ENCODE assay signal across 9 mouse cellular contexts in the genomic region with DNA sequence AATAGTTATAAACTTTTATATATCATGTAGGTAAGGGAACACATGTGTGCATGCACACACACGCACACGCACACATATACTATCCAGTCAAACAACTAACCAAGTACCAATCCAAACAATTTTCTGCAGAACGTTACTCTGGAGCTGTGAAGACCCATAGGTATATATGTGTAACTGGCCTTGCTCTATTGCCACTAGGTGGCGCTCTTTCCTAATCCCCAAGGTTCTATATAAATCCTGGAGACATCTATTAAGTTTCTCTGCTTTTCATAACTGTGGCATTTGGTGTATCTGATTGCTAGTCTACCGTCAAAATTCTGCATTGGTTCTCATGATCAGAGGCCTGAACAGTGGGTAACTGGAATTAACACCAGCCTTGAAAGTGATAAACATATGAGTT. TPM values are rescaled to one million over a fixed set of nuclear protein-coding genes. Genes with fewer than 3 reads are reported as not detected.
DNase-seq lines count a peak whose midpoint lies in the region; ATAC-seq and TF ChIP-seq lines count a peak whose summit lies in the region.
"Had no signal": no experiment of that assay in that cellular context is flagged by ENCODE, and none has a peak within 500 bp of the region (broad histone marks: within the 10 kb centered on the region; RNA-seq: fewer than 3 reads in every experiment).

No protein-coding gene starts in this region.

- no peaks in the 10 kb centered on the region for H3K36me3 ChIP-seq in E14TG2a.4 (ENCODE audit: insufficient read depth, low read length)
- no peaks in the 10 kb centered on the region for H3K36me3 ChIP-seq in forebrain, embryonic 12.5 days (replicated peaks)
- H3K36me3 ChIP-seq in kidney, adult 2 months (ENCODE audit: control insufficient read depth, insufficient read depth, low read length): no peaks in the 10 kb centered on the region
- H3K36me3 ChIP-seq in neural tube, embryonic 14.5 days (ENCODE audit: control insufficient read depth, insufficient read depth, low read length): no peaks in the 10 kb centered on the region

- TF ChIP-seq POLR2A in kidney, adult 2 months (IDR thresholded peaks at IDR 0.05; ENCODE audit: low read depth, low read length): no peak

- no peak overlapping the region for H3K4me2 ChIP-seq in forebrain, embryonic 12.5 days
- H3K4me2 ChIP-seq in neural tube, embryonic 14.5 days (ENCODE audit: low read depth, low read length): no peak overlapping the region

- intact Hi-C loops in left cerebral cortex, postnatal 4 days (cut with DNase I): loop anchor here (2.0 kb wide), 1 partner anchor 61 kb away; no protein-coding TSS in a partner anchor

- H3K4me1 ChIP-seq in E14TG2a.4 (replicated peaks; ENCODE audit: low read depth, low read length): no peaks in the 10 kb centered on the region
- H3K4me1 ChIP-seq in forebrain, embryonic 12.5 days: no peaks in the 10 kb centered on the region
- H3K4me1 ChIP-seq in kidney, adult 2 months (ENCODE audit: control insufficient read depth, insufficient read depth, low read length): no peaks in the 10 kb centered on the region
- no peaks in the 10 kb centered on the region for H3K4me1 ChIP-seq in neural tube, embryonic 14.5 days (ENCODE audit: control insufficient read depth, insufficient read depth, low read length)

- no peak overlapping the region for H3K27ac ChIP-seq in forebrain, embryonic 12.5 days
- no peak overlapping the region for H3K27ac ChIP-seq in kidney, adult 2 months (ENCODE audit: insufficient read depth, low read depth, low read length)
- no peak overlapping the region for H3K27ac ChIP-seq in neural tube, embryonic 14.5 days (ENCODE audit: low read depth, low read length)

- no peak overlapping the region for H3K9ac ChIP-seq in forebrain, embryonic 12.5 days
- H3K9ac ChIP-seq in neural tube, embryonic 14.5 days (replicated peaks; ENCODE audit: low read depth, low read length): no peak overlapping the region

- 26% methylated on average over 5 of the region's 5 CpGs for WGBS in forebrain, embryonic 12.5 days
- WGBS in kidney, adult 2 months: 8% methylated on average over 5 of the region's 5 CpGs
- WGBS in neural tube, embryonic 14.5 days: 17% methylated on average over 5 of the region's 5 CpGs

- H3K4me3 ChIP-seq in E14TG2a.4 (replicated peaks; ENCODE audit: low read length): no peak overlapping the region
- no peak overlapping the region for H3K4me3 ChIP-seq in forebrain, embryonic 12.5 days (replicated peaks)
- no peak overlapping the region for H3K4me3 ChIP-seq in kidney, adult 2 months (ENCODE audit: insufficient read depth, low read depth, low read length)
- no peak overlapping the region for H3K4me3 ChIP-seq in neural tube, embryonic 14.5 days (ENCODE audit: low read depth, low read length)

- H3K27me3 ChIP-seq in E14TG2a.4 (ENCODE audit: insufficient read depth, low read length): no peaks in the 10 kb centered on the region
- H3K27me3 ChIP-seq in forebrain, embryonic 12.5 days: no peaks in the 10 kb centered on the region
- H3K27me3 ChIP-seq in kidney, adult 2 months (replicated peaks; ENCODE audit: control insufficient read depth, insufficient read depth, low read length): no peaks in the 10 kb centered on the region
- H3K27me3 ChIP-seq in neural tube, embryonic 14.5 days (ENCODE audit: control insufficient read depth, insufficient read depth, low read length): no peaks in the 10 kb centered on the region

- DNase-seq in 3T3-L1 (ENCODE audit: low read depth, low spot score): peak; percentile 73
- DNase-seq in c-Kit-positive CD71-positive TER-119-negative erythroid progenitor cells, embryonic 14.5 days (ENCODE audit: low read depth): peak; percentile 48
- DNase-seq in kidney, adult 2 months: peak; percentile 56
- peak; percentile 64 for DNase-seq in left cerebral cortex, postnatal 4 days

- H3K9me3 ChIP-seq in E14TG2a.4 (ENCODE audit: low read length): no peaks in the 10 kb centered on the region
- H3K9me3 ChIP-seq in forebrain, embryonic 12.5 days: no peaks in the 10 kb centered on the region
- no peaks in the 10 kb centered on the region for H3K9me3 ChIP-seq in neural tube, embryonic 14.5 days (ENCODE audit: control insufficient read depth, low read length)

- peak; percentile 72 for TF ChIP-seq CTCF in E14TG2a.4 (conservative IDR thresholded peaks at IDR 0.05; ENCODE audit: low read length)
- TF ChIP-seq CTCF in kidney, adult 2 months (conservative IDR thresholded peaks at IDR 0.05; ENCODE audit: insufficient read depth, insufficient read length, low read depth, low read length): no peak

- peak; percentile 46; the same call in 1 of the 2 replicates for ATAC-seq in forebrain, embryonic 12.5 days (ENCODE audit: low FRiP score)
- ATAC-seq in neural tube, embryonic 14.5 days (ENCODE audit: low read depth): peak; percentile 78; the same call in 1 of the 2 replicates
- no peak for ATAC-seq in erythroblast, adult 5-6 weeks (replicated peaks; ENCODE audit: low FRiP score, poor library complexity, severe bottlenecking)

RNA-seq across cellular contexts. Expression of a gene that starts 14.4 kb away (rescaled TPM):
- polyA plus RNA-seq in forebrain, embryonic 12.5 days (2016; fragmentation: Nextera tagmentation; extraction: Ambion mirVana): 50.8 and 53.0 TPM in 2 replicates
- polyA plus RNA-seq in kidney, adult 2 months (2012; rRNA removed): 0.53 and 1.3 TPM in 2 replicates
- total RNA-seq in left cerebral cortex, postnatal 4 days (2021): 10 to 100 TPM; 85.5 to 86.7 TPM
- 145 and 160 TPM in 2 replicates for polyA plus RNA-seq in neural tube, embryonic 14.5 days (2014; fragmentation: Nextera tagmentation; extraction: Ambion mirVana)
- not detected in 2 replicates for total RNA-seq in erythroblast, adult 5-6 weeks (2015; ENCODE audit: low replicate concordance)
- not detected in 2 replicates for total RNA-seq in erythroblast, adult 5-6 weeks (2017; ENCODE audit: low replicate concordance)

RNA-seq across cellular contexts. Expression of a gene that starts 20.5 kb away (rescaled TPM):
- 403 and 426 TPM in 2 replicates for polyA plus RNA-seq in forebrain, embryonic 12.5 days (2016; fragmentation: Nextera tagmentation; extraction: Ambion mirVana)
- polyA plus RNA-seq in kidney, adult 2 months (2012; rRNA removed): 0.62 and 1.5 TPM in 2 replicates
- 100 to 1,000 TPM; 345 to 394 TPM for total RNA-seq in left cerebral cortex, postnatal 4 days (2021)
- polyA plus RNA-seq in neural tube, embryonic 14.5 days (2014; fragmentation: Nextera tagmentation; extraction: Ambion mirVana): 610 and 698 TPM in 2 replicates
- not detected in 2 replicates for total RNA-seq in erythroblast, adult 5-6 weeks (2015; ENCODE audit: low replicate concordance)
- not detected in 2 replicates for total RNA-seq in erythroblast, adult 5-6 weeks (2017; ENCODE audit: low replicate concordance)

RNA-seq across cellular contexts. Expression of a gene that starts 37.5 kb away (rescaled TPM):
- not detected in 2 replicates for polyA plus RNA-seq in forebrain, embryonic 12.5 days (2016; fragmentation: Nextera tagmentation; extraction: Ambion mirVana)
- not detected in 2 replicates for polyA plus RNA-seq in kidney, adult 2 months (2012; rRNA removed)
- total RNA-seq in left cerebral cortex, postnatal 4 days (2021): under 1 TPM in 1 of 2 experiments, not detected in 1; 0.12 TPM
- 0.08 TPM in 1 of 2 replicates, not detected in the other for polyA plus RNA-seq in neural tube, embryonic 14.5 days (2014; fragmentation: Nextera tagmentation; extraction: Ambion mirVana)
- total RNA-seq in erythroblast, adult 5-6 weeks (2015; ENCODE audit: low replicate concordance): 1.9 and 2.5 TPM in 2 replicates
- 0.17 and 0.28 TPM in 2 replicates for total RNA-seq in erythroblast, adult 5-6 weeks (2017; ENCODE audit: low replicate concordance)
- total RNA-seq: gastrocnemius, postnatal 4 days had no signal

RNA-seq across cellular contexts. Expression of a gene that starts 53.9 kb away (rescaled TPM):
- 143 and 148 TPM in 2 replicates for polyA plus RNA-seq in forebrain, embryonic 12.5 days (2016; fragmentation: Nextera tagmentation; extraction: Ambion mirVana)
- 5.1 and 6.3 TPM in 2 replicates for polyA plus RNA-seq in kidney, adult 2 months (2012; rRNA removed)
- 100 to 1,000 TPM in 1 of 2 experiments, 10 to 100 TPM in 1; 84.8 to 108 TPM for total RNA-seq in left cerebral cortex, postnatal 4 days (2021)
- 290 and 292 TPM in 2 replicates for polyA plus RNA-seq in neural tube, embryonic 14.5 days (2014; fragmentation: Nextera tagmentation; extraction: Ambion mirVana)
- total RNA-seq in erythroblast, adult 5-6 weeks (2015; ENCODE audit: low replicate concordance): not detected in 2 replicates
- not detected in 2 replicates for total RNA-seq in erythroblast, adult 5-6 weeks (2017; ENCODE audit: low replicate concordance)

Comparison
In these comparisons a context has a peak if more than half of its experiments do, and no peak if none do; other contexts are left out.
1. RNA of a gene that starts 14.4 kb away (polyA plus RNA-seq): 145 to 160 TPM in neural tube, embryonic 14.5 days and 50.8 to 53.0 TPM in forebrain, embryonic 12.5 days; 0.53 to 1.3 TPM in kidney, adult 2 months; every median in the first group is over 10 times any median in the second.
2. RNA of a gene that starts 20.5 kb away (polyA plus RNA-seq): 610 to 698 TPM in neural tube, embryonic 14.5 days and 403 to 426 TPM in forebrain, embryonic 12.5 days; 0.62 to 1.5 TPM in kidney, adult 2 months; every median in the first group is over 100 times any median in the second.
3. Peak in every context shown above with its lines, with median percentiles within 50 percentile points of each other: DNase-seq.